Mouse (Mus musculus): ENCODE measurements around the gene Pole2. TPM values are rescaled to one million over a fixed set of nuclear protein-coding genes. Genes with fewer than 3 reads are reported as not detected.
"Not testable (repeated sequence)": the region's sequence is repeated elsewhere in the genome, so short reads cannot be mapped to it uniquely, and the experiment has no call there.

The Pole2 gene
- polyA plus RNA-seq, 2 experiments from 2014 or later = 8.6 to 9.1 TPM

DNA sequence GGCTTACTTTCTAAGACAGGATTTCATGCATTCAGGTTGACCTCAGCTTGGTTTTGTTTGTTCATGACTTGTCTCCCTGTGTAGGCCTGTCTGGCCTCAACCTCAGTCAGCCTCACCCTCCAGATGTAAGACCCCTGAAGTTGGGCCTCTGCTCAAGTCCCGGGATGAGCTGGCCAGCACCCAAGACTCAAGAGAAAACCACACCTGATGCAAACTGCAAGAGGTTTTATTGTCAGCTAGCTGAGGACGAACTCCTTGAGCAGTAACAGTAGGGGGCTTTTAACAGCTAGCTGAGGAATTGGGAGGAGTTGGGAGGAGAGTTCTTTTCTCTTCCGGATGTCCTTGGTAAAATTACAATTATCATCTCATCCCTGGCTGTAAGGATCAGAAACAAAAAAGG lies 50.5 kb downstream of the Pole2 start:
- no peak for ATAC-seq

GRCm38 (mm10) chr12:69175975-69176374 lies 52.0 kb downstream of the Pole2 start:
- ATAC-seq = no peak

GRCm38 (mm10) chr12:69171307-69171706 lies 56.7 kb downstream of the Pole2 start:
- ATAC-seq = no peak

DNA sequence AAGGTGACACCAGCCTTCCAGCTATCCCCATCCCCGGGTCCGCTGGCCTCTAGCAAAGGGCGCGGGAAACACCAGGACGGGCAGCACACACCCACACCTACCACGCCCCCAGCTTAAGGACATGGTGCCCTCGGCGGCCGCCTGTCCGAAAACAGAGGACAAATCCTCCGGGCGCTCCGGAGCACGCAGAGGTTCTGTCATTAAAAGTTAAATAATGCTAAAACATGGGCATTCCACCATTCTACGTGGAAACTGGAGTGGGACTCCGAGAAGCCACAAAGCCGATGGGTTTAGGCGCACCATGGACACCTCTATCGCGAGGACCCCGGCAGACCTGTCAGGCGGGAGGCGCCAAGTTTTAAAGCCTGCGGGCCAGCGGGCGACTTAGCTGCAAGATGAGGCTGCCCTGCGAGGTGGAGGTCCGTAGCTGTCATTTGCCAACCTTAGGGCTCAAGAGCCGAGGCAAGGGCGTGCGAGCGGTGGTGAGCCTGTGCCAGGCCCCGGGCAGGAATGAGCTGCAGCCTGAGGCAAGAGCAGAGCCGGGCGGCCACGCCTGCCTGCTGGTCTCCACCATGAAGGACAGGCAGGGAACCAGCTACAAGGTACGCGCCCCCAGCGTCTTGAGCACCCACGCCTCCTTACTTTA lies 59.4 kb downstream of the Pole2 start, which contains the start of gene Lrr1:
TSS of gene Lrr1 (plus strand) at position 354 of the 646 bp plus-strand sequence.
- peak; percentile 87 for ATAC-seq

- ATAC-seq = peak; percentile 25
Measured at GRCm38 (mm10) chr12:69167656-69168460, 60.1 kb downstream of the Pole2 start.

- not testable (repeated sequence) for ATAC-seq
Measured at GRCm38 (mm10) chr12:69166861-69167581, 61.0 kb downstream of the Pole2 start.

DNA sequence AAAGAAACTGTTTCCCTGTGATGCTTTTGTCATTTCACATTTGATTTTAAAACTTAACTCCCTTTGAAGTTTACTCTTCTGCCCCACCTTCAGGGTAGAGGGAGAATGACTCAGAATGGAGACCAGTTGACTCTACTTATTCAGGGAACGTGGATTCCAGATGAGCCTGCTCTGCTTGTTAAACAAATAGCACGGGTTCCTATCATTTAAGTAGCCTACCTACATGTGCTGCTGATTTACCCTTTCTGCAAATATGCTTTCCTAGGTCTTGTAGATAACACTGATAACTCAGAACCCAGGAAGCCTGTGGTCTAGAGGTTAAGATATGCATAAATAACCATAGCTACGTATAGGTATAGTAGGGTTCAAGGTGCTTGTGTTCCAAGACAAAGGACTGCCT lies 63.1 kb downstream of the Pole2 start:
- peak; percentile 35 for ATAC-seq

DNA sequence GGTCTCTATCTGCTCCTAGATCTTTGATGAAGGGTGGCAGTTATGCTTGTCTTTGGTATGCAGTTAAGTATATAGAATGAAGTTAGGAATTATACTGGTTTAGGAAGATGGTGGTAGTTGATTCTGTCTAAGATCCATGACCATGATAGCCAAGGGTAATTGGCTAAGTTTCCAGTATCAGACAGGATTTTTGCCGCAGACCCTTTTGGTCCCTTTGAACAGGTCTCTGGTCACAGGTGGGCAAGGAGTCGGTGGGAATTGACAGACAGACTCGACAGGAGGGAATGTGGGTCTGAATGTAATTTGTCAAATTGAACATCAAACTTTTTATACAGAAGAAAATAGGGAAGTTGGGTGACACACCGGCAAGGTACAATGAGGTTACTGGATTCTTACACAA lies 64.4 kb downstream of the Pole2 start:
- not testable (repeated sequence) for ATAC-seq

GRCm38 (mm10) chr12:69160677-69161076 lies 67.3 kb downstream of the Pole2 start:
- ATAC-seq = not testable (repeated sequence)

DNA sequence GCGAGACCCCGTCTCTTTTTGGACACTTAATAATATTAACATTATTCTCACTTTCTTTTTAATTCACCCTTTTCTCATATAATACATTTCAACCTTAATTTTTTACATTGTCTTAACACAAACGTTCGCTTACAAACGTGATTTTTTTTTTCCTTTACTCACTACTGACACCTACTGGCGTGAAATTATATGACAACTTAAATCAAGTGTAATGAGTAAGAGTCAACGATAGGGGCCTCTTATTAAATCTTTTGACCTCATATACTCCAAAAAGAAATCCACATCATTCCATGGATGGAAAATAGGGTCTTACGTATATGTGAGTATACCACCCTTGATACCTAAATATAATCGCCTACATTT lies 68.4 kb downstream of the Pole2 start:
- ATAC-seq = peak; percentile 48

DNA sequence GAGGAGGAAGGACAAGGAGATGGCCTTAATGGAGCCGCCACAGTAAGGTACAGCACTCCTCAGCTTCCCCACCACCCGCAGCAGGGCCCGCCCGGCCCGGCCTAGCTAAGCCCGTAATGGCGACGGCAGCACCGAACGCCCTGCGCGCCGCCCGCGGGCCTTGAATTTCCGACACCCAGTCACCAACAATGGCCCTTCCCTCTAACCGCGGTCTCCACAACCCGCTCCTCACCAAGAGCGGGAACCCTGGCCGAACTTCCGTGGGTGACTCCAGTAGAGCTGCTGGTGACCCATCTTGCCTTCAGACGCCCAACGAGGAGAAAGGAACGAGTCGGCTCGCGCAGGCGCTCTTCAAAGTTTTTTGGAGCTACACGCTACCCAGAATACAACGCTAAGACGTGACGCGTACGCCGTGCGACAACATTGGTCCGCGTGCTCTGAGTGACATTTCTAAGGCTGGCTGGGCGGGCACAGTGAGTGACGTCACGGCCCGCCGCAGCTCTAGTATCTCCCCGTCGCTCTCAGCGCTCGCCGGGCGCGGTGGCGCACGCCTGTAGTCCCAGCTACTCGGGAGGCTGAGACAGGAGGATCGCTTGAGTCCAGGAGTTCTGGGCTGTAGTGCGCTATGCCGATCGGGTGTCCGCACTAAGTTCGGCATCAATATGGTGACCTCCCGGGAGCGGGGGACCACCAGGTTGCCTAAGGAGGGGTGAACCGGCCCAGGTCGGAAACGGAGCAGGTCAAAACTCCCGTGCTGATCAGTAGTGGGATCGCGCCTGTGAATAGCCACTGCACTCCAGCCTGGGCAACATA lies 69.0 kb downstream of the Pole2 start, which contains the start of gene Rps29:
TSS of gene Rps29 (minus strand) at position 422 of the 813 bp plus-strand sequence.
- peak; percentile 94 for ATAC-seq

DNA sequence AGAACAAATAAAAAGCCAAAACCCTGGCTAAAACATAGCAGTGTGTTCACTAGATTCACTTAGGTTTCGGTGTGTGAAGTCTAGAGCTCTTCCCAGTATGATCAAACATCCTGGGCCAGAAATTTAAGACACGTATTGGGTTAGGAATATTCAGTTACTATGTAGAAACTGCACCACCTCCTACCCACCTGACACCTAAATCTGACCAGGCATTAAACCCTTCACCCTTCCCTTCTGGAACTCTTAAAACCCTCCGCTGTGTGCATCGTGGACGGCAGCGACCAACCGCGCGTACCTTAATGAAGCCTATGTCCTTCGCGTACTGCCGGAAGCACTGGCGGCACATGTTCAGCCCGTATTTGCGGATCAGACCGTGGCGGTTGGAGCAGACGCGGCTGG lies 69.6 kb downstream of the Pole2 start:
- ATAC-seq = peak; percentile 5

- no peak for ATAC-seq
Measured at GRCm38 (mm10) chr12:69157107-69157506, 70.9 kb downstream of the Pole2 start.

DNA sequence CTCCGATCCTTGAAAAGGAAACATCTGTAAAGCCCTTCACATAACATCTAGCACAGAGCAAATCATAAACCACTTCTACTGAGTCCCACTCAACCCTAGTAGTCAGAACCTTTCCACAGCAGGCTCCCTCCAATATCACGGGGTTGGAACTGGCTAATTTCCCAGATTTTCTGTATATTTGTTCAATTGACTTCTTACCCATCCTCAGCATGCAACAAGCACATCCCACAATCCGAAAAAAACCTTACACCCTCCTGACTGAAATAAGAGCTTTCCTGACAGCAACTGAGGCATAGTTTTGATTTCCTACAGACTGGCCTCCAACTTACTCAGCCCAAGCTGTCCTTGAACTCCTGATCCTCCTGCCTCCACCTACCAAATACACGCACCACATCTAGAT lies 71.6 kb downstream of the Pole2 start:
- ATAC-seq = no peak

- ATAC-seq = no peak
Measured at GRCm38 (mm10) chr12:69155923-69156322, 72.1 kb downstream of the Pole2 start.

Other genes starting within 250 kb of the Pole2 start
- 1,000 to 10,000 TPM; 2,079 to 4,258 TPM for gene Rps29, start 69.0 kb downstream of the Pole2 start, polyA plus RNA-seq (2017; shearing (Covaris generic))
- under 1 TPM; 0.70 to 0.71 TPM for gene Lrr1, start 59.4 kb downstream of the Pole2 start, polyA plus RNA-seq (2017; shearing (Covaris generic))
- 100 to 1,000 TPM; 393 to 542 TPM for gene Rpl36al, start 44.1 kb downstream of the Pole2 start, polyA plus RNA-seq (2017; shearing (Covaris generic))
- gene Mgat2, start 44.0 kb downstream of the Pole2 start, polyA plus RNA-seq (2017; shearing (Covaris generic)) = 10 to 100 TPM in 1 of 2 experiments, 1 to 10 TPM in 1; 7.0 to 18.8 TPM
- 10 to 100 TPM in 1 of 2 experiments, 1 to 10 TPM in 1; 8.3 to 10.7 TPM for gene Gm49383, start 31.1 kb downstream of the Pole2 start, polyA plus RNA-seq (2017; shearing (Covaris generic))
- 1 to 10 TPM; 2.5 to 2.8 TPM for gene Dnaaf2, start 29.8 kb downstream of the Pole2 start, polyA plus RNA-seq (2017; shearing (Covaris generic))
- 1 to 10 TPM; 8.1 to 8.9 TPM for gene Gm49384, start 23.9 kb downstream of the Pole2 start, polyA plus RNA-seq (2017; shearing (Covaris generic))
- gene Klhdc1, start 13.0 kb upstream of the Pole2 start, polyA plus RNA-seq (2017; shearing (Covaris generic)) = 10 to 100 TPM; 15.1 to 20.3 TPM
- gene Klhdc2, start 68.5 kb upstream of the Pole2 start, polyA plus RNA-seq (2017; shearing (Covaris generic)) = 10 to 100 TPM; 12.2 to 14.3 TPM
- 100 to 1,000 TPM; 163 to 169 TPM for gene Nemf, start 129.0 kb upstream of the Pole2 start, polyA plus RNA-seq (2017; shearing (Covaris generic))
- gene Arf6, start 144.0 kb upstream of the Pole2 start, polyA plus RNA-seq (2017; shearing (Covaris generic)) = 10 to 100 TPM; 27.8 to 79.0 TPM
- gene Gm9887, start 144.3 kb upstream of the Pole2 start, polyA plus RNA-seq (2017; shearing (Covaris generic)) = under 1 TPM in 1 of 2 experiments, not detected in 1; 0.54 TPM